Mouse (Mus musculus): ENCODE results near the gene Rfc2.
A peak's percentile ranks its signal among the peaks of the same experiment; 100 is the strongest.

Rfc2 gene

GRCm38 (mm10) chr5:134567445-134567844 is 13.7 kb upstream of the Rfc2 start:
- DNase-seq, result no peak

- DNase-seq, result no peak
Measured at GRCm38 (mm10) chr5:134568030-134568429, 13.1 kb upstream of the Rfc2 start.

- DNase-seq, result no peak
Measured at GRCm38 (mm10) chr5:134568964-134569491, 12.1 kb upstream of the Rfc2 start.

GRCm38 (mm10) chr5:134571730-134572507 is 9.2 kb upstream of the Rfc2 start:
- no peak for DNase-seq

GRCm38 (mm10) chr5:134572508-134573214 is 8.5 kb upstream of the Rfc2 start:
- DNase-seq, result no peak

- no peak for DNase-seq
Measured at GRCm38 (mm10) chr5:134575833-134576232, 5.3 kb upstream of the Rfc2 start.

- DNase-seq, result no peak
Measured at GRCm38 (mm10) chr5:134576517-134577220, 4.5 kb upstream of the Rfc2 start.

- no peak for DNase-seq
Measured at GRCm38 (mm10) chr5:134577534-134577933, 3.6 kb upstream of the Rfc2 start.

- DNase-seq, result no peak
Measured at GRCm38 (mm10) chr5:134579135-134579534, 2.0 kb upstream of the Rfc2 start.

GRCm38 (mm10) chr5:134582221-134582907 is 1.2 kb downstream of the Rfc2 start:
- DNase-seq, result peak; percentile 96

- no peak for DNase-seq
Measured at GRCm38 (mm10) chr5:134583006-134583883, 2.1 kb downstream of the Rfc2 start.

GRCm38 (mm10) chr5:134583884-134584213 is 2.7 kb downstream of the Rfc2 start:
- DNase-seq, result no peak

GRCm38 (mm10) chr5:134584798-134585197 is 3.6 kb downstream of the Rfc2 start:
- no peak for DNase-seq

GRCm38 (mm10) chr5:134589900-134590299 is 8.7 kb downstream of the Rfc2 start:
- no peak for DNase-seq

GRCm38 (mm10) chr5:134592026-134592581 is 10.9 kb downstream of the Rfc2 start:
- DNase-seq, result peak; percentile 39

- DNase-seq, result no peak
Measured at GRCm38 (mm10) chr5:134593093-134593492, 11.9 kb downstream of the Rfc2 start.

GRCm38 (mm10) chr5:134597711-134598110 is 16.5 kb downstream of the Rfc2 start:
- DNase-seq, result no peak

GRCm38 (mm10) chr5:134604376-134604775 is 23.2 kb downstream of the Rfc2 start:
- DNase-seq, result no peak

- no peak for DNase-seq
Measured at GRCm38 (mm10) chr5:134606314-134606713, 25.1 kb downstream of the Rfc2 start.

GRCm38 (mm10) chr5:134607121-134607520 is 26.0 kb downstream of the Rfc2 start:
- no peak for DNase-seq

GRCm38 (mm10) chr5:134609916-134610643 is 28.9 kb downstream of the Rfc2 start:
- DNase-seq, result no peak
